Mouse (Mus musculus): ENCODE measurements at regions not wholly inside any gene's neighbourhood (a gene's known extent, or its start where the extent isn't known, plus 50 kb on each side); places are given as distances from the start of the nearest gene placed in this dataset.

- H3K9me3 ChIP-seq (replicated peaks): no peaks in the 10 kb centered on the region
- H3K27me3 ChIP-seq (replicated peaks): no peaks in the 10 kb centered on the region
- no peak for ATAC-seq
- H3K4me2 ChIP-seq: no peak overlapping the region
- H3K36me3 ChIP-seq: no peaks in the 10 kb centered on the region
- no peak overlapping the region for H3K27ac ChIP-seq
- no peak overlapping the region for H3K9ac ChIP-seq
- WGBS (ENCODE audit: insufficient replicate concordance): 57% methylated on average over 6 of the region's 6 CpGs
- no peaks in the 10 kb centered on the region; the same call in 1 of the 2 replicates for H3K4me1 ChIP-seq
- H3K4me3 ChIP-seq: no peak overlapping the region
Observed at GRCm38 (mm10) chr6:51708011-51708410, 184.3 kb downstream of the Snx10 start.

DNA sequence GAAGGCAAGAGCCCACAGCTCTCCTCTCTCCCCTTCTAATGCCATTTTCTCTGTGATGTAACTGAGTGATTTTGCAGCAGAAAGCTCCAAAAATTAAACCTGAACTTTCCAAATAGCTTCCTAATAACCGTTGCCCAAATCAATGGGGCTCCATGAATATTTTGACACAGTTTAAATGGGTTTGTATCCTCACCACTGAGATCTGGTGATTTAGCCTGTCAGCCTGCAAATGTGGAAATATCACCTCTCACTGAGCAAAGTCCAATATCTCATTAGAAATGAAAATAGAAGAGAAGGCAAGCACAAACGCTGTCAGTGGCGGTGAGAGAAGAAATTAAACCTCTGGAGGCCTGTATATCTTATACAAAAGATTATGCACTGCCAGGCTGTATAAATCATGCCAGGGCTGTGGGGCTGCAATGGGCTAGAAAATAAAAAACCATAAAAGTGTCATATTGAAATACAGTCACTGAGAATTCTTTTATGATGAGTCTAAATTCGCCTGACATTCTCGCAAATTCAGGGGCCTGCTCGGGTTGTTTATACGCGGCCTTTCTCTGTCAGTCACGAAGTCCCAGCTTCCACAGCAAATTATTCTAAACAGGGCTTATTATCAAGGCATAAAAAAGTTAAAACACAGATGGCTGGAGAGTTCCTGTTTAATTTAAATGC lies 185.1 kb downstream of the Snx10 start:
- no peak overlapping the region for H3K4me2 ChIP-seq
- no peaks in the 10 kb centered on the region for H3K36me3 ChIP-seq
- H3K9me3 ChIP-seq (replicated peaks): no peaks in the 10 kb centered on the region
- H3K9ac ChIP-seq: no peak overlapping the region
- no peaks in the 10 kb centered on the region for H3K27me3 ChIP-seq (replicated peaks)
- no peak overlapping the region for H3K4me3 ChIP-seq
- WGBS (ENCODE audit: insufficient replicate concordance): 74% methylated on average over 9 of the region's 9 CpGs
- ATAC-seq: no peak
- H3K27ac ChIP-seq: no peak overlapping the region
- no peaks in the 10 kb centered on the region; the same call in 1 of the 2 replicates for H3K4me1 ChIP-seq

GRCm38 (mm10) chr6:51709340-51710067 lies 185.8 kb downstream of the Snx10 start:
- WGBS (ENCODE audit: insufficient replicate concordance): 63% methylated on average over 11 of the region's 11 CpGs
- Histone ChIP-seq H3K27me3 (replicated peaks) (no peaks in the 10 kb centered on the region), H3K27ac (no peak overlapping the region), H3K9me3 (replicated peaks) (no peaks in the 10 kb centered on the region), H3K4me2 (no peak overlapping the region), H3K4me3 (no peak overlapping the region), H3K4me1 (no peaks in the 10 kb centered on the region; the same call in 1 of the 2 replicates), H3K9ac (no peak overlapping the region), H3K36me3 (no peaks in the 10 kb centered on the region)
- ATAC-seq: no peak

DNA sequence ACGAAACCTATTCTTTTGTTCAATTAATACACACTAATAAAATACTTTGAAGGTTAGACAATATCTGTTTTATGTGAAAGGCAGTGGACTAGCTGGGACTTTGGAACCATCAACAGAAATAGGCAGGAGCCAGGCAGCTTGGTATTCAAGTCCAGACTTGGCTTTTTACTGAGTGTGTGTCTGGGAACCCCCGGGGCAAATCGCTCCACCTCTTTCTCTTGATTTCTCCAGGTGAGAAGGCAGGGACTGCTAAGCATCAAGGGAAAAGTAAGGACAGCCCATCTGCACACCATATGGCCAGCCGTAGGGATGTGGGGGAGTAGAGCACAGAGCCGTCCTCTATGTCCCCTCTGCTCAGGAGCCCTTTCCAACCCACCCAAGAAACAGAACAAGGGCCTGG lies 186.5 kb downstream of the Snx10 start:
- 69% methylated on average over 5 of the region's 5 CpGs for WGBS (ENCODE audit: insufficient replicate concordance)
- ATAC-seq: no peak

GRCm38 (mm10) chr6:51710926-51711615 lies 187.4 kb downstream of the Snx10 start:
- H3K4me3 ChIP-seq: no peak overlapping the region
- ATAC-seq: no peak
- no peaks in the 10 kb centered on the region for H3K36me3 ChIP-seq
- 74% methylated on average over 15 of the region's 15 CpGs for WGBS (ENCODE audit: insufficient replicate concordance)
- H3K4me2 ChIP-seq: no peak overlapping the region
- no peaks in the 10 kb centered on the region for H3K9me3 ChIP-seq (replicated peaks)
- H3K4me1 ChIP-seq: no peaks in the 10 kb centered on the region; the same call in 1 of the 2 replicates
- no peaks in the 10 kb centered on the region for H3K27me3 ChIP-seq (replicated peaks)
- H3K9ac ChIP-seq: no peak overlapping the region
- no peak overlapping the region for H3K27ac ChIP-seq

More for the DNA sequence above, 186.5 kb downstream of the Snx10 start:
- Histone ChIP-seq H3K9me3 (replicated peaks) (no peaks in the 10 kb centered on the region), H3K27ac (no peak overlapping the region), H3K4me1 (no peaks in the 10 kb centered on the region; the same call in 1 of the 2 replicates), H3K9ac (no peak overlapping the region), H3K4me2 (no peak overlapping the region), H3K4me3 (no peak overlapping the region), H3K36me3 (no peaks in the 10 kb centered on the region), H3K27me3 (replicated peaks) (no peaks in the 10 kb centered on the region)

DNA sequence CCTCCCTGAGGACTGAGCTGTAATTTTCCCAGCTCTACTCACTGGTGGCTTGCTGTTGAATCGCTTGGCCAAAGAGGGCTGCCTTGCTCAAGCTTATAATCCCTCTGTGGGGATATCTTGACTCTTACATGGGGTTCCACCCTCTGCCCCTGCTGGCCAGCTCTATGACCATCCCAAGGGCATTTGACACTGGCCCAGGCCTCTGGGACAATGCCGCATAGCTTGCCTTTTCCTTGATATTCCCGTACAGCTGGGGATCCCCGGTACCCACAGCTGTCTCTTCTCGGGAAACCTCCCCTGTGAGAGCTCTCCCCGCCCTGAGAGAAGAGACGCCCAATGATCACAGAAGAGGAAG lies 187.9 kb downstream of the Snx10 start:
- no peaks in the 10 kb centered on the region; the same call in 1 of the 2 replicates for H3K4me1 ChIP-seq
- H3K27me3 ChIP-seq (replicated peaks): no peaks in the 10 kb centered on the region
- no peak overlapping the region for H3K27ac ChIP-seq
- no peaks in the 10 kb centered on the region for H3K9me3 ChIP-seq (replicated peaks)
- H3K9ac ChIP-seq: no peak overlapping the region
- ATAC-seq: no peak
- H3K4me2 ChIP-seq: no peak overlapping the region
- 84% methylated on average over 7 of the region's 7 CpGs for WGBS (ENCODE audit: insufficient replicate concordance)
- no peak overlapping the region for H3K4me3 ChIP-seq
- H3K36me3 ChIP-seq: no peaks in the 10 kb centered on the region

GRCm38 (mm10) chr6:51715158-51715840 lies 191.6 kb downstream of the Snx10 start:
- H3K9me3 ChIP-seq (replicated peaks): no peaks in the 10 kb centered on the region
- H3K27me3 ChIP-seq (replicated peaks): no peaks in the 10 kb centered on the region
- ATAC-seq: no peak
- no peak overlapping the region for H3K4me2 ChIP-seq
- H3K4me1 ChIP-seq: no peaks in the 10 kb centered on the region
- 38% methylated on average over 8 of the region's 8 CpGs for WGBS (ENCODE audit: insufficient replicate concordance)
- no peaks in the 10 kb centered on the region for H3K36me3 ChIP-seq
- H3K27ac ChIP-seq: no peak overlapping the region
- no peak overlapping the region for H3K4me3 ChIP-seq
- no peak overlapping the region for H3K9ac ChIP-seq

DNA sequence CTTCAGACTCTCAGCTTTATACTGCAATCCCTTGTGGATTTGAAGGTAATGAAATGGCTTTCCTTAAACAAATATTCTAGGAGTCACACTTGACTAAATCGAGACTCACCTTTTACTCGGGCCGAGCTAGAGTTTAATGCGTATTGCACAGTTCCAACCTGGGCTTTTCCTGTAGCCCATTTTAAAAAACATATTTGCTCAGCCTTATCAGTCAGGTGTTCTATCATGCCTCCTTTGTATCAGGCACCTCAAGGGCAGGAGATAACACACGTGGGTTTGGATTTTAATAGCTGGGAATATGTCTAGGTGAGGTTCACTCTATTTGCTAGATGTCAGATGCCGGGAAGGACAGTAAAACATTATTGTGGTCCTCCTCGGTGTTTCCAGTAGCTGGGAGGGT lies 193.7 kb downstream of the Snx10 start:
- ATAC-seq: no peak
- Histone ChIP-seq H3K27me3 (replicated peaks) (no peaks in the 10 kb centered on the region), H3K4me3 (no peak overlapping the region), H3K4me1 (no peaks in the 10 kb centered on the region), H3K27ac (no peak overlapping the region), H3K4me2 (no peak overlapping the region), H3K36me3 (no peaks in the 10 kb centered on the region), H3K9ac (no peak overlapping the region), H3K9me3 (replicated peaks) (no peaks in the 10 kb centered on the region)
- WGBS (ENCODE audit: insufficient replicate concordance): 60% methylated on average over 7 of the region's 7 CpGs

GRCm38 (mm10) chr6:51720705-51721104 lies 197.0 kb downstream of the Snx10 start:
- no peaks in the 10 kb centered on the region for H3K36me3 ChIP-seq
- no peak overlapping the region for H3K9ac ChIP-seq
- H3K4me1 ChIP-seq: no peaks in the 10 kb centered on the region
- H3K4me2 ChIP-seq: no peak overlapping the region
- WGBS (ENCODE audit: insufficient replicate concordance): 63% methylated on average over 7 of the region's 7 CpGs
- no peaks in the 10 kb centered on the region for H3K27me3 ChIP-seq (replicated peaks)
- no peak overlapping the region for H3K27ac ChIP-seq
- ATAC-seq: peak; percentile 54
- no peak overlapping the region for H3K4me3 ChIP-seq
- no peaks in the 10 kb centered on the region for H3K9me3 ChIP-seq (replicated peaks)

GRCm38 (mm10) chr6:51723053-51723452 lies 199.4 kb downstream of the Snx10 start:
- no peak for ATAC-seq
- Histone ChIP-seq H3K27ac (no peak overlapping the region), H3K9ac (no peak overlapping the region), H3K4me2 (no peak overlapping the region), H3K4me3 (no peak overlapping the region), H3K27me3 (replicated peaks) (no peaks in the 10 kb centered on the region), H3K36me3 (no peaks in the 10 kb centered on the region), H3K9me3 (replicated peaks) (no peaks in the 10 kb centered on the region), H3K4me1 (no peaks in the 10 kb centered on the region)
- WGBS (ENCODE audit: insufficient replicate concordance): 50% methylated on average over 4 of the region's 4 CpGs

GRCm38 (mm10) chr6:51727191-51727590 lies 203.5 kb downstream of the Snx10 start:
- no peak for ATAC-seq
- H3K4me3 ChIP-seq: no peak overlapping the region
- H3K9me3 ChIP-seq (replicated peaks): no peaks in the 10 kb centered on the region
- no peak overlapping the region for H3K4me2 ChIP-seq
- H3K27me3 ChIP-seq (replicated peaks): no peaks in the 10 kb centered on the region
- no peaks in the 10 kb centered on the region for H3K36me3 ChIP-seq
- no peak overlapping the region for H3K27ac ChIP-seq
- H3K4me1 ChIP-seq: no peaks in the 10 kb centered on the region
- 74% methylated on average over 8 of the region's 8 CpGs for WGBS (ENCODE audit: insufficient replicate concordance)
- H3K9ac ChIP-seq: no peak overlapping the region
